Mouse (Mus musculus) liver, postnatal 0 days (tissue): ENCODE results near the gene Ssna1. TPM values are rescaled to one million over a fixed set of nuclear protein-coding genes. Genes with fewer than 3 reads are reported as not detected.

Source experiments
- ATAC-seq: fragments of 200-750 bp; cut with Nextera tagmentation; 2 replicates; pipeline ENCODE4 v1.8.0; 2017; ENCODE audit warnings: mild to moderate bottlenecking, moderate library complexity
- DNase-seq: peaks from one replicate; pipeline ENCODE4 v3.0.0-alpha.2; 2016
- H3K27ac ChIP-seq: fragments of 300-500 bp; sonication (generic); 2 replicates; pipeline ENCODE4 v1.5.1; 2014; ENCODE audit warnings: antibody characterized with exemption, moderate library complexity, mild to moderate bottlenecking, low read depth
- H3K27me3 ChIP-seq: fragments of 300-500 bp; sonication (generic); 2 replicates; pipeline ENCODE4 v1.6.1; 2014; ENCODE audit warnings: low read length, control low read depth, mixed read lengths; ENCODE audit not compliant: insufficient read depth
- H3K36me3 ChIP-seq: fragments of 300-500 bp; sonication (generic); replicated peaks from 2 replicates; pipeline ENCODE4 v1.6.1; 2014; ENCODE audit warnings: mild to moderate bottlenecking, control low read depth, low read length, moderate library complexity, mixed read lengths; ENCODE audit not compliant: insufficient read depth
- H3K4me1 ChIP-seq: fragments of 300-500 bp; sonication (generic); 2 replicates; pipeline ENCODE4 v1.6.1; 2014; ENCODE audit warnings: antibody characterized with exemption, mild to moderate bottlenecking, control low read depth; ENCODE audit not compliant: insufficient read depth
- H3K4me2 ChIP-seq: fragments of 300-500 bp; sonication (generic); 2 replicates; pipeline ENCODE4 v1.6.1; 2014; ENCODE audit warnings: low read depth, mild to moderate bottlenecking, low read length, moderate library complexity, mixed read lengths
- H3K4me3 ChIP-seq: fragments of 300-500 bp; sonication (generic); 2 replicates; pipeline ENCODE4 v1.5.1; 2014; ENCODE audit warnings: low read depth, low read length
- H3K9ac ChIP-seq: fragments of 300-500 bp; sonication (generic); replicated peaks from 2 replicates; pipeline ENCODE4 v1.6.1; 2014; ENCODE audit warnings: mild to moderate bottlenecking, moderate library complexity
- H3K9me3 ChIP-seq: fragments of 300-500 bp; sonication (generic); 2 replicates; pipeline ENCODE4 v1.6.1; 2016; ENCODE audit warnings: mild to moderate bottlenecking, control low read depth, low read length, mixed read lengths
- CTCF ChIP-seq: sonication (generic); IDR thresholded peaks from 2 replicates; pipeline ENCODE4 v1.5.1; 2016; ENCODE audit warnings: antibody characterized with exemption, low read depth
- EP300 ChIP-seq: IDR thresholded peaks from 2 replicates; pipeline ENCODE4 v1.6.1; 2016; ENCODE audit warnings: antibody characterized with exemption, low read depth, mild to moderate bottlenecking
- WGBS: fragments of 180-500 bp; shearing (Covaris S2); extraction: QIAGEN DNeasy Blood & Tissue Kit; methylation state at CpG from one replicate; pipeline ENCODE4 v1.1.7; 2014; ENCODE audit not compliant: insufficient replicate concordance; 5-methylcytosine and 5-hydroxymethylcytosine counted together
- polyA plus RNA-seq: library from polyadenylated mRNA; unstranded; fragments of >200 nt; fragmentation: Nextera tagmentation; extraction: Ambion mirVana; gene quantifications from 2 replicates; pipeline ENCODE4 v1.2.1, GENCODE M21; 2015

Ssna1 gene
- polyA plus RNA-seq, 1 experiment from 2014 or later, result 81.7 TPM

GRCm38 (mm10) chr2:25310969-25311368 is 38.7 kb upstream of the Ssna1 start:
- Histone ChIP-seq H3K4me1 (no peaks in the 10 kb centered on the region), H3K9ac (no peak overlapping the region), H3K36me3 (no peaks in the 10 kb centered on the region), H3K27ac (no peak overlapping the region), H3K9me3 (no peaks in the 10 kb centered on the region), H3K4me2 (no peak overlapping the region; the same call in 1 of the 2 replicates), H3K4me3 (no peak overlapping the region), H3K27me3 (peaks cover 50% of the 10 kb centered on the region)
- TF ChIP-seq EP300 (no peak), CTCF (no peak)
- ATAC-seq (no peak), DNase-seq (no peak)
- WGBS, result 4% methylated on average over 22 of the region's 22 CpGs

- H3K4me1 ChIP-seq, result no peaks in the 10 kb centered on the region; the same call in 1 of the 2 replicates
- WGBS, result 45% methylated on average over 10 of the region's 10 CpGs
- no peaks in the 10 kb centered on the region for H3K9me3 ChIP-seq
- H3K27me3 ChIP-seq, result peaks cover 58% of the 10 kb centered on the region
- H3K9ac ChIP-seq, result no peak overlapping the region
- H3K27ac ChIP-seq, result no peak overlapping the region
- TF ChIP-seq EP300 (no peak), CTCF (no peak)
- DNase-seq, result no peak
- ATAC-seq, result no peak
- H3K4me2 ChIP-seq, result no peak overlapping the region
- H3K36me3 ChIP-seq, result no peaks in the 10 kb centered on the region
- H3K4me3 ChIP-seq, result no peak overlapping the region
Measured at GRCm38 (mm10) chr2:25310180-25310579, 37.9 kb upstream of the Ssna1 start.

- Histone ChIP-seq H3K36me3 (no peaks in the 10 kb centered on the region), H3K9ac (no peak overlapping the region), H3K9me3 (no peaks in the 10 kb centered on the region), H3K4me1 (no peaks in the 10 kb centered on the region; the same call in 1 of the 2 replicates), H3K27me3 (peaks cover 44% of the 10 kb centered on the region), H3K4me3 (no peak overlapping the region), H3K27ac (no peak overlapping the region), H3K4me2 (no peak overlapping the region)
- WGBS, result 45% methylated on average over 14 of the region's 14 CpGs
- DNase-seq (no peak), ATAC-seq (no peak)
- no peak for TF ChIP-seq EP300
- no peak for TF ChIP-seq CTCF
Measured at GRCm38 (mm10) chr2:25305587-25306359, 33.5 kb upstream of the Ssna1 start.

GRCm38 (mm10) chr2:25304657-25305541 is 32.7 kb upstream of the Ssna1 start:
- H3K4me3 ChIP-seq, result peak overlapping the region; percentile 13
- H3K27ac ChIP-seq, result no peak overlapping the region
- H3K4me1 ChIP-seq, result no peaks in the 10 kb centered on the region; the same call in 1 of the 2 replicates
- no peak overlapping the region for H3K9ac ChIP-seq
- peak overlapping the region; percentile 51 for H3K4me2 ChIP-seq
- WGBS, result 2% methylated on average over 44 of the region's 45 CpGs
- no peak for DNase-seq
- no peak for TF ChIP-seq CTCF
- TF ChIP-seq EP300, result no peak
- H3K9me3 ChIP-seq, result no peaks in the 10 kb centered on the region
- no peak for ATAC-seq
- no peaks in the 10 kb centered on the region for H3K36me3 ChIP-seq
- peaks cover 35% of the 10 kb centered on the region for H3K27me3 ChIP-seq

GRCm38 (mm10) chr2:25303931-25304656 is 31.9 kb upstream of the Ssna1 start:
- Histone ChIP-seq H3K9ac (no peak overlapping the region), H3K4me3 (no peak overlapping the region), H3K36me3 (no peaks in the 10 kb centered on the region), H3K27ac (no peak overlapping the region), H3K4me1 (no peaks in the 10 kb centered on the region; the same call in 1 of the 2 replicates), H3K9me3 (no peaks in the 10 kb centered on the region), H3K27me3 (peaks cover 32% of the 10 kb centered on the region), H3K4me2 (no peak overlapping the region)
- no peak for ATAC-seq
- DNase-seq, result no peak
- TF ChIP-seq CTCF (no peak), EP300 (no peak)
- 56% methylated on average over 7 of the region's 7 CpGs for WGBS
